ENCODE assay signal across 16 mouse cellular contexts in genomic region chr2:32891278-32891677, GRCm38 (mm10). TPM values are rescaled to one million over a fixed set of nuclear protein-coding genes. Genes with fewer than 3 reads are reported as not detected.
A peak's percentile ranks its signal among the peaks of the same experiment; 100 is the strongest.
DNase-seq lines count a peak whose midpoint lies in the region; ATAC-seq and TF ChIP-seq lines count a peak whose summit lies in the region.
"Had no signal": no experiment of that assay in that cellular context is flagged by ENCODE, and none has a peak within 500 bp of the region (broad histone marks: within the 10 kb centered on the region; RNA-seq: fewer than 3 reads in every experiment).

No protein-coding gene starts in this region.

- H3K9ac ChIP-seq in heart, embryonic 12.5 days = peak overlapping the region; percentile 36; the same call in 1 of the 2 replicates
- H3K9ac ChIP-seq in kidney, postnatal 0 days (ENCODE audit: low read depth, low read length) = 0 out of 2 replicates have a peak overlapping the region, but pooled peaks have one; percentile 18
- H3K9ac ChIP-seq in liver, embryonic 13.5 days = no peak overlapping the region
- no peak overlapping the region for H3K9ac ChIP-seq in stomach, embryonic 16.5 days (ENCODE audit: low read length)
- H3K9ac ChIP-seq: hindbrain, embryonic 13.5 days; midbrain, embryonic 15.5 days had no signal

- ATAC-seq in heart, embryonic 12.5 days (ENCODE audit: insufficient number of reproducible peaks, low FRiP score) = no peak
- ATAC-seq in kidney, postnatal 0 days (replicated peaks; ENCODE audit: low FRiP score, low read depth) = no peak
- ATAC-seq in liver, embryonic 13.5 days (ENCODE audit: low read depth) = no peak
- ATAC-seq in stomach, embryonic 16.5 days (ENCODE audit: insufficient read depth, low FRiP score) = no peak
- no peak for ATAC-seq in inflammation-experienced regulatory T-cells, adult 6 months
- ATAC-seq: midbrain, embryonic 15.5 days had no signal

- intact Hi-C loops in heart, postnatal 10 days (cut with DNase I) = no loop called here

- 0 out of 2 replicates have a peak overlapping the region, but pooled peaks have one; percentile 3 for H3K4me2 ChIP-seq in heart, embryonic 12.5 days
- H3K4me2 ChIP-seq in kidney, postnatal 0 days (ENCODE audit: low read length) = no peak overlapping the region
- 0 out of 2 replicates have a peak overlapping the region, but pooled peaks have one; percentile 3 for H3K4me2 ChIP-seq in liver, embryonic 13.5 days
- no peak overlapping the region for H3K4me2 ChIP-seq in stomach, embryonic 16.5 days (ENCODE audit: low read depth, low read length)
- H3K4me2 ChIP-seq: hindbrain, embryonic 13.5 days; midbrain, embryonic 15.5 days had no signal

- DNase-seq in heart, postnatal 10 days = no peak
- DNase-seq in kidney, postnatal 0 days (ENCODE audit: low spot score) = no peak
- no peak for DNase-seq in kidney, adult 8-10 months
- no peak for DNase-seq in liver, embryonic 13.5 days
- DNase-seq: adrenal gland, postnatal 10 days; cerebellum, adult 9-10 months; embryo, embryonic 11 days; gastrocnemius, postnatal 25 days; thymus, postnatal 4 days had no signal

- 34% methylated on average over 9 of the region's 9 CpGs for WGBS in heart, embryonic 12.5 days
- 57% methylated on average over 9 of the region's 9 CpGs for WGBS in kidney, postnatal 0 days
- 34% methylated on average over 9 of the region's 9 CpGs for WGBS in liver, embryonic 13.5 days (ENCODE audit: insufficient replicate concordance)
- 42% methylated on average over 9 of the region's 9 CpGs for WGBS in stomach, embryonic 16.5 days

- no peaks in the 10 kb centered on the region for H3K9me3 ChIP-seq in heart, embryonic 12.5 days (replicated peaks)
- no peaks in the 10 kb centered on the region for H3K9me3 ChIP-seq in kidney, postnatal 0 days (replicated peaks; ENCODE audit: low read length)
- H3K9me3 ChIP-seq in liver, embryonic 13.5 days (replicated peaks) = no peaks in the 10 kb centered on the region
- no peaks in the 10 kb centered on the region for H3K9me3 ChIP-seq in stomach, embryonic 16.5 days (replicated peaks; ENCODE audit: control insufficient read depth, low read length)
- H3K9me3 ChIP-seq: hindbrain, embryonic 13.5 days; midbrain, embryonic 15.5 days had no signal

- H3K36me3 ChIP-seq in heart, embryonic 12.5 days = peaks cover 19% of the 10 kb centered on the region
- H3K36me3 ChIP-seq in kidney, postnatal 0 days (ENCODE audit: insufficient read depth, low read length) = no peaks in the 10 kb centered on the region
- no peaks in the 10 kb centered on the region for H3K36me3 ChIP-seq in liver, embryonic 13.5 days
- H3K36me3 ChIP-seq in stomach, embryonic 16.5 days (ENCODE audit: control insufficient read depth, insufficient read depth, low read length) = no peaks in the 10 kb centered on the region
- H3K36me3 ChIP-seq: G1E; midbrain, embryonic 15.5 days had no signal

- H3K27ac ChIP-seq in heart, embryonic 12.5 days (ENCODE audit: poor library complexity, severe bottlenecking) = no peak overlapping the region
- H3K27ac ChIP-seq in kidney, postnatal 0 days = no peak overlapping the region
- H3K27ac ChIP-seq in liver, embryonic 13.5 days = no peak overlapping the region
- peak overlapping the region; percentile 86 for H3K27ac ChIP-seq in stomach, embryonic 16.5 days (ENCODE audit: low read length)
- H3K27ac ChIP-seq: hindbrain, embryonic 13.5 days; midbrain, embryonic 15.5 days had no signal

- no peaks in the 10 kb centered on the region for H3K27me3 ChIP-seq in heart, embryonic 12.5 days (replicated peaks)
- H3K27me3 ChIP-seq in kidney, postnatal 0 days (ENCODE audit: insufficient read depth, low read length) = no peaks in the 10 kb centered on the region
- H3K27me3 ChIP-seq in liver, embryonic 13.5 days = no peaks in the 10 kb centered on the region
- no peaks in the 10 kb centered on the region for H3K27me3 ChIP-seq in stomach, embryonic 16.5 days (ENCODE audit: control insufficient read depth, insufficient read depth, low read length)
- H3K27me3 ChIP-seq: hindbrain, embryonic 13.5 days; midbrain, embryonic 15.5 days had no signal

- TF ChIP-seq CTCF in kidney, postnatal 0 days (IDR thresholded peaks at IDR 0.05; ENCODE audit: low read depth) = no peak

- H3K4me3 ChIP-seq in heart, embryonic 12.5 days = no peak overlapping the region
- H3K4me3 ChIP-seq in kidney, postnatal 0 days (replicated peaks; ENCODE audit: low read depth, low read length) = no peak overlapping the region
- H3K4me3 ChIP-seq in liver, embryonic 13.5 days (replicated peaks) = no peak overlapping the region
- H3K4me3 ChIP-seq in stomach, embryonic 16.5 days (replicated peaks; ENCODE audit: low read length) = no peak overlapping the region
- H3K4me3 ChIP-seq: erythroblast, embryonic 14.5 days; hindbrain, embryonic 13.5 days; midbrain, embryonic 15.5 days had no signal

- peaks cover 85% of the 10 kb centered on the region for H3K4me1 ChIP-seq in heart, embryonic 12.5 days (replicated peaks)
- peaks cover 30% of the 10 kb centered on the region for H3K4me1 ChIP-seq in kidney, postnatal 0 days (replicated peaks; ENCODE audit: insufficient read depth, low read length)
- peaks cover 76% of the 10 kb centered on the region for H3K4me1 ChIP-seq in liver, embryonic 13.5 days (replicated peaks)
- H3K4me1 ChIP-seq in stomach, embryonic 16.5 days (ENCODE audit: control insufficient read depth, insufficient read depth, low read length) = peaks cover 55% of the 10 kb centered on the region

RNA-seq across cellular contexts. Expression of gene Fam129b, which starts 15.4 kb away (rescaled TPM):
- polyA plus RNA-seq in heart, embryonic 12.5 days (2016; fragmentation: Nextera tagmentation; extraction: Ambion mirVana) = 62.0 and 64.4 TPM in 2 replicates
- 10 to 100 TPM; 40.4 to 46.2 TPM for total RNA-seq in heart, postnatal 10 days (2021)
- polyA plus RNA-seq in kidney, postnatal 0 days (2015; fragmentation: Nextera tagmentation; extraction: Ambion mirVana) = 41.1 and 42.2 TPM in 2 replicates
- 7.0 and 7.6 TPM in 2 replicates for polyA plus RNA-seq in liver, embryonic 13.5 days (2015; fragmentation: Nextera tagmentation; extraction: Ambion mirVana)
- 108 and 139 TPM in 2 replicates for polyA plus RNA-seq in stomach, embryonic 16.5 days (2015; fragmentation: Nextera tagmentation; extraction: Ambion mirVana)
- polyA plus RNA-seq in inflammation-experienced regulatory T-cells, adult 6 months (2017; shearing (Covaris generic)) = 1 to 10 TPM in 1 of 3 experiments, under 1 TPM in 2; 0.15 to 3.2 (median 0.90) TPM

RNA-seq across cellular contexts. Expression of gene Stxbp1, which starts 44.2 kb away (rescaled TPM):
- 30.8 and 31.1 TPM in 2 replicates for polyA plus RNA-seq in heart, embryonic 12.5 days (2016; fragmentation: Nextera tagmentation; extraction: Ambion mirVana)
- total RNA-seq in heart, postnatal 10 days (2021) = 10 to 100 TPM; 25.4 to 25.7 TPM
- polyA plus RNA-seq in kidney, postnatal 0 days (2015; fragmentation: Nextera tagmentation; extraction: Ambion mirVana) = 14.3 and 14.6 TPM in 2 replicates
- 3.3 and 3.7 TPM in 2 replicates for polyA plus RNA-seq in liver, embryonic 13.5 days (2015; fragmentation: Nextera tagmentation; extraction: Ambion mirVana)
- 20.8 and 23.2 TPM in 2 replicates for polyA plus RNA-seq in stomach, embryonic 16.5 days (2015; fragmentation: Nextera tagmentation; extraction: Ambion mirVana)
- polyA plus RNA-seq in inflammation-experienced regulatory T-cells, adult 6 months (2017; shearing (Covaris generic)) = 1 to 10 TPM; 2.3 to 6.1 (median 5.0) TPM

Comparison
In these comparisons a context has a peak if more than half of its experiments do, and no peak if none do; other contexts are left out.
1. H3K4me2 ChIP-seq: peak in heart, embryonic 12.5 days (single experiment) and liver, embryonic 13.5 days (single experiment); none in kidney, postnatal 0 days (single experiment) and stomach, embryonic 16.5 days (single experiment).
2. H3K9ac ChIP-seq: peak in heart, embryonic 12.5 days (single experiment) and kidney, postnatal 0 days (single experiment); none in liver, embryonic 13.5 days (single experiment) and stomach, embryonic 16.5 days (single experiment).